Mouse (Mus musculus) hindbrain, embryonic 16.5 days (tissue): Measurements from ENCODE around the gene Mast4. TPM values are rescaled to one million over a fixed set of nuclear protein-coding genes. Genes with fewer than 3 reads are reported as not detected.

Experiments
- ATAC-seq: fragments of 200-750 bp; cut with Nextera tagmentation; 2 replicates; pipeline ENCODE4 v1.8.0; 2017; ENCODE audit warnings: moderate TSS enrichment, moderate library complexity
- H3K27ac ChIP-seq: fragments of 300-500 bp; sonication (generic); 2 replicates; pipeline ENCODE4 v1.5.1; 2014; ENCODE audit warnings: low read depth, mild to moderate bottlenecking, control low read depth, low read length, moderate library complexity
- H3K27me3 ChIP-seq: fragments of 300-500 bp; sonication (generic); replicated peaks from 2 replicates; pipeline ENCODE4 v1.6.1; 2014; ENCODE audit warnings: low read length; ENCODE audit not compliant: control insufficient read depth, insufficient read depth
- H3K36me3 ChIP-seq: fragments of 300-500 bp; sonication (generic); 2 replicates; pipeline ENCODE4 v1.6.1; 2014; ENCODE audit warnings: mild to moderate bottlenecking, low read length, moderate library complexity, mixed read lengths; ENCODE audit not compliant: control insufficient read depth, insufficient read depth
- H3K4me1 ChIP-seq: fragments of 300-500 bp; sonication (generic); 2 replicates; pipeline ENCODE4 v1.6.1; 2014; ENCODE audit warnings: low read depth, low read length; ENCODE audit not compliant: control insufficient read depth, insufficient read depth
- H3K4me2 ChIP-seq: fragments of 300-500 bp; sonication (generic); 2 replicates; pipeline ENCODE4 v1.6.1; 2014; ENCODE audit warnings: mild to moderate bottlenecking, low read length, control low read depth, moderate library complexity
- H3K4me3 ChIP-seq: fragments of 300-500 bp; sonication (generic); 2 replicates; pipeline ENCODE4 v1.5.1; 2014; ENCODE audit warnings: mild to moderate bottlenecking, low read length, control low read depth, moderate library complexity
- H3K9ac ChIP-seq: fragments of 300-500 bp; sonication (generic); 2 replicates; pipeline ENCODE4 v1.6.1; 2014; ENCODE audit warnings: low read depth, mild to moderate bottlenecking, control low read depth, low read length, moderate library complexity
- H3K9me3 ChIP-seq: fragments of 300-500 bp; sonication (generic); 2 replicates; pipeline ENCODE4 v1.6.1; 2014; ENCODE audit warnings: mild to moderate bottlenecking, low read length, moderate library complexity; ENCODE audit not compliant: control insufficient read depth
- WGBS: fragments of 180-500 bp; shearing (Covaris S2); extraction: QIAGEN DNeasy Blood & Tissue Kit; methylation state at CpG from one replicate; pipeline ENCODE4 v1.1.7; 2014; 5-methylcytosine and 5-hydroxymethylcytosine counted together
- polyA plus RNA-seq: library from polyadenylated mRNA; unstranded; fragments of >200 nt; fragmentation: Nextera tagmentation; extraction: Ambion mirVana; gene quantifications from 2 replicates; pipeline ENCODE4 v1.2.1, GENCODE M21; 2015

The Mast4 gene
- polyA plus RNA-seq, 1 experiment from 2014 or later: 24.6 TPM

DNA sequence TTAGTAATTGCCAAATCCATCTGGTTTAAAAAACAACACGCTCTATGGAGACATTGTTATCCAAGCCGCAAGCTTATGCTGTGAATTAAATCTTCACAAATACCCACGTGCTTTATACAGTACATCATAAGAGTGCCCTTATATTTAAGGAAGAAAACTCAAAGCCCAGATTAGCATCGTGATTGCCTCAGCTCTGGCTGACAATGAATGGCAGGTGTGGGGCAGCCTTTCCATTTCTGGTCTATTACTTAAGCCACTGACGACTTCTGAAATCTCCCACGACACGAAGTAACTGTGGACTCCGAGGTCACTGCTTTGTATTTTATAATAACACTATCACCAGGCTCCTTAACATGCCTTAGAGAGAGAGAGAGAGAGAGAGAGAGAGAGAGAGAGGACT, 182.4 kb downstream of the Mast4 start:
- ATAC-seq: no peak
- Histone ChIP-seq H3K4me3 (no peak overlapping the region), H3K27me3 (no peaks in the 10 kb centered on the region), H3K27ac (no peak overlapping the region), H3K9ac (no peak overlapping the region), H3K9me3 (no peaks in the 10 kb centered on the region), H3K4me2 (no peak overlapping the region), H3K4me1 (no peaks in the 10 kb centered on the region), H3K36me3 (no peaks in the 10 kb centered on the region)
- 83% methylated on average over 8 of the region's 8 CpGs for WGBS

DNA sequence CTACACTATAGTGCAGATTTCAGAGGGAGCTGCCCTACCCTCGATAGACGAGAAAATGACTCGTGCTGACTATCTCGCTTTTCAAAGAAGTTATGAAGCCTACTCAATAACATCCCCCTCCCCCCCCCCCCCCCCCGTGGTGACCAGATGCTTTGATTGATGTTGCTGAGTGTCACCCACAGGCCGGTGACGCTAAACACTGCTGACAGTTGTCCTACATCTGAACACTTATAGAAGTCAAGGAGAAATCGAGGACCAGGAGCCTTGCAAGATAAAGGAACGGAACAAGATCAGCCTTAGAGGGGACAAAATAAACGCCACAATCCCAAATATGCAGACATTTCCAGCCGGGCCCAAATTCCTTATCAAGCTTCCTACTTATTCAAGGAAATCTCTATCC, 183.1 kb downstream of the Mast4 start:
- Histone ChIP-seq H3K27ac (no peak overlapping the region), H3K4me2 (no peak overlapping the region), H3K27me3 (no peaks in the 10 kb centered on the region), H3K4me3 (no peak overlapping the region), H3K4me1 (no peaks in the 10 kb centered on the region), H3K9me3 (no peaks in the 10 kb centered on the region), H3K9ac (no peak overlapping the region), H3K36me3 (no peaks in the 10 kb centered on the region)
- WGBS: 43% methylated on average over 10 of the region's 11 CpGs
- ATAC-seq: no peak

DNA sequence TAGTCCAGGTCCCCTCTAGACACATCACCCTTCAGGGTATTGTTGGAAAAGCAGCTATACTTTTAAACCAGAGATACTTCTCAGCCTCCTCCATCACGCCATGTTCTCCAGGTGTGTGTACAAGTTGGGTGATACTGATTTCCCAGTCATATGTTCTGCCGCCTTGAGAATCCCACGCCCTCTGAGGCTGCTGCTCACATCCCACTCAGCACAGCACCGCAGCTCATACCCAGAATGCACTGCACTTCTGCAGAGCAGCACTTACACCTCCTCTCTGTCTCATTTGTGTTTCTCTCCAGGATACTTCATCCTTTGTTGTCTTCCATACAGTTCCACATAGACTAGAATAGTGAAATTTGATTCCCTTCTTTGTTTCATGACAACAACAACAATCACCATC, 183.6 kb downstream of the Mast4 start:
- no peak overlapping the region for H3K4me2 ChIP-seq
- H3K4me3 ChIP-seq: no peak overlapping the region
- WGBS: 67% methylated on average over 4 of the region's 4 CpGs
- H3K9ac ChIP-seq: no peak overlapping the region
- no peaks in the 10 kb centered on the region for H3K4me1 ChIP-seq
- ATAC-seq: no peak
- no peaks in the 10 kb centered on the region for H3K27me3 ChIP-seq
- no peaks in the 10 kb centered on the region for H3K9me3 ChIP-seq
- H3K27ac ChIP-seq: no peak overlapping the region
- H3K36me3 ChIP-seq: no peaks in the 10 kb centered on the region

DNA sequence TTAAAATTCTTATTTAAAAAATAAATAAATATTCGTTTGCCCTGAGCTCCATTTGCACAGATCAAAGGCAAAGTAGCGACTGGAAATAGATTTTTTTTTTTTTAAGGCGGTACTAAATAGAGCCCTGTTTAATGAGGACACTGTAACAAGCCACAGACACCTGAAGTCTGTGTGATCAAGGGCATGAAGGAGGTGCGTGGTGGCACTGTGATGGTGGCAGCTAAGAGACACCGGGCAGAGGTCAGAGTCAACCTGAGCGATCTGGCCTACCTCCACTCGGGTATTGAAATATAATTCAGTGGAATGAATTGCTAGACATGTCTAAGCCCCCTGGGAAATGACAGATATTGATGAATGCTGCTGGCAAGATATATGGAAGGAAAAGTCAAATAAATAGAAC, 184.9 kb downstream of the Mast4 start:
- no peak overlapping the region for H3K4me3 ChIP-seq
- no peak overlapping the region for H3K9ac ChIP-seq
- H3K27ac ChIP-seq: no peak overlapping the region
- no peaks in the 10 kb centered on the region for H3K9me3 ChIP-seq
- no peak overlapping the region for H3K4me2 ChIP-seq
- H3K27me3 ChIP-seq: no peaks in the 10 kb centered on the region
- WGBS: 80% methylated on average over 7 of the region's 7 CpGs
- ATAC-seq: no peak; the same call in 1 of the 2 replicates
- no peaks in the 10 kb centered on the region for H3K36me3 ChIP-seq
- no peaks in the 10 kb centered on the region for H3K4me1 ChIP-seq

DNA sequence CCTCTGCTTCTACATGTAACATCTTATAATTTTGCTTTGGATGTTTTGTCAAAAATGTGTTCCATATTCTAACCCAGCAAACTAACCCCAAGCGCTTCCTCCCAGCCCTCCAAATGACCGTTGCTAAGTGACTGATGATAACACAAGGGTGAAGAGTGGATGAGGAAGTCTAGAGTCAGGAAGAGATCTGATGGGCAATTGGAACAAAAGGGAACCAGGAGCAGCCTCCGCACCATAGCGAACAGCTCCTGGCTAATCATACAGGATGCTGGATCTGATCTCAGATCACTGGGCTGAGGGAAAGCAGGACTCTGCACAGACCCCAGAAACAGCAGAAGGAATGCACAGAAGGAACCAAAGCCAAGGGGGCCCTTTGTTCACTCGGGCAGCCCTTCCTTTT, 190.0 kb downstream of the Mast4 start:
- 63% methylated on average over 5 of the region's 5 CpGs for WGBS

DNA sequence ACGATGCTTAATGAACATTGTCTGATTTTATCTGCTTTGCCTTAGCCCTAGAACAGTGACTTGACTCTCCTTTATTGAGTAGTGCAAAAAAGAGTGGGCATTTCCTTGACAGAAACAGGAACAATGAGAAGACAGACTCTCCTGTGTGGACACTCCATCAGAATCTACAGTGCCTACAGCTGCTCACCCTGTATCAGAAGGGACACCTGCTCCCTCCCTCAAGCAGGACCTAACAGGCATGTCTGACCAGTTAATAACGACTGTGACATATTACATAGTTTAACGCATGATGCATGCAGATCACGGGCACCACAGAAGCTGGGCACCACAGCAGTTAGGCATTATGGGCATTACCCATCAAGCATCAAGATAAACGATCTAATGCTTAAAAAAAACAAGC, 193.0 kb downstream of the Mast4 start:
- Histone ChIP-seq H3K4me2 (no peak overlapping the region), H3K4me1 (no peaks in the 10 kb centered on the region), H3K9ac (no peak overlapping the region), H3K27me3 (no peaks in the 10 kb centered on the region), H3K9me3 (no peaks in the 10 kb centered on the region), H3K4me3 (no peak overlapping the region), H3K27ac (no peak overlapping the region), H3K36me3 (no peaks in the 10 kb centered on the region)
- 48% methylated on average over 5 of the region's 5 CpGs for WGBS
- ATAC-seq: no peak

More for the DNA sequence above, 190.0 kb downstream of the Mast4 start:
- ATAC-seq: no peak
- H3K4me3 ChIP-seq: no peak overlapping the region
- H3K9ac ChIP-seq: no peak overlapping the region
- H3K9me3 ChIP-seq: no peaks in the 10 kb centered on the region
- no peaks in the 10 kb centered on the region for H3K36me3 ChIP-seq
- H3K4me2 ChIP-seq: no peak overlapping the region
- no peak overlapping the region for H3K27ac ChIP-seq
- H3K4me1 ChIP-seq: no peaks in the 10 kb centered on the region
- no peaks in the 10 kb centered on the region for H3K27me3 ChIP-seq

DNA sequence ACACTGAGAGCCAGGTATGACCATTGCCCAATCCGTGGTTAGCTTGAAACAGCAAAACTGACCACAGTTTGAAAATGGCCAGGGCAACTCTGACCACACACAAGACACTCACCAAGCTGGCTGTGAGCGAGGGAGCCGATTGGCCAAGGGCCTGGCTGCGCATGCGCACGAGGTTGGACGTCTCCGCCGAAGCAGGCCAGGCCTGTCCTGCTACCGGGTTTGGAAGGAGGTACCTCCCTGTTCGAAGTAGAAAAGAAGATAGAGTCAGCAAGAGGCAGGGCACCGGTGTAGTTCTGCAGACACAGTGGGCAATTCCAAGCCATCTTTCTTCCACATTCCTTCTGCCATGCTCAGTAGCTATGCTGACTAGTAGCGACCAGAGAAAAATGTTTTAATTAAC, 194.2 kb downstream of the Mast4 start:
- 87% methylated on average over 13 of the region's 13 CpGs for WGBS
- Histone ChIP-seq H3K4me3 (no peak overlapping the region), H3K4me2 (no peak overlapping the region), H3K9me3 (no peaks in the 10 kb centered on the region), H3K36me3 (no peaks in the 10 kb centered on the region), H3K27ac (no peak overlapping the region), H3K4me1 (no peaks in the 10 kb centered on the region; the same call in 1 of the 2 replicates), H3K27me3 (no peaks in the 10 kb centered on the region), H3K9ac (no peak overlapping the region)
- ATAC-seq: no peak

DNA sequence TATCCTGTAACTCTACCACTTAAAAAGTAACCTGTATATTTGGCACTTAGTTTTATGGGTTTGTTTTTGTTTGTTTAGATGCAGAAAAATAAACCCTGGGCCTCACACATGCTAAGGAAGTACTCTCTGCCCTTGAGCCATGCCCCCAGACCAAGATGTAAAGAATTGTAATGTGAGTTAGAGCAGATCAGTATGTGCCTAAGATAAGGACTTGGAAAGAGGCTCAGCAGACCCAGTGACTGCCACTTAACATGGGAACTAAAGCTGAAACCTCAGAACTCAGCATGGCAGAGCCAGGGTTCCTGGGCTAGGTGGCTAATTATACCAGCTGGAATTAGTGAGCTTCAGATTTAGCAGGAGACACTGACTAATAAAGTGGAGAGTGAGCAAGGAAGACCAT, 196.0 kb downstream of the Mast4 start:
- no peaks in the 10 kb centered on the region for H3K36me3 ChIP-seq
- no peaks in the 10 kb centered on the region for H3K27me3 ChIP-seq
- H3K9ac ChIP-seq: no peak overlapping the region
- H3K9me3 ChIP-seq: no peaks in the 10 kb centered on the region
- no peak for ATAC-seq
- no peaks in the 10 kb centered on the region; the same call in 1 of the 2 replicates for H3K4me1 ChIP-seq
- H3K27ac ChIP-seq: no peak overlapping the region
- H3K4me3 ChIP-seq: no peak overlapping the region
- H3K4me2 ChIP-seq: no peak overlapping the region

DNA sequence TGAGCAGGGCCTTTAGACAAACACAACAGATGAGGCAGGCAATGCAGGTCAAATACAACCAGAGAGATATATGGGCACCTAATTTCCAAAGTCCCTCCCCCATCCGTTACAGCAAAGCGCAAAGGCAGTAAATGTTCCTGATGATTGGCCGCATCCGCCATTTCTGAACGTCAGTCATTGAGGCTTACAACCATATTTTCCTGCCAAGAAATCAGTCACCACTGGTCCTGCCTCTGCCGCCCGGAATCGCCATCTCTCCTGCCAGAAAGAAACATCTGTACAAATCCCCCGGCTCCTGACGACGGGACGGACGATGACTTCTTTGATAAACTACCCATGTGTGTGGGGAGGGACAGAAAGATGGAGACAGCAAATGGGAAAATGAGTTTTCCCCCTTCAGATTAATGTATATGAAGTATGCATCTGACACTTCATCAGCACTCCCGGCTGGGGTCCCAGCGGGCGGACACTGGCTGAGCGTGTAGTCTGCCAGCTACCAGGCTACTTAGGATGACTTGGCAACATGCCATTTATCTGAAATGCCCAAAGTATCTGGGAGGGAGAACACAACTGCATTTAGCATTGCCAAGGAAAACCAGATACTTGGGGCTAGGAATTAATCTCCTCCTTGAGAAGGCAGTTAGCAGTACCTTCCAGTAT, 198.9 kb downstream of the Mast4 start:
- ATAC-seq: peak; percentile 65; the same call in 1 of the 2 replicates
- H3K27ac ChIP-seq: no peak overlapping the region
- no peaks in the 10 kb centered on the region for H3K36me3 ChIP-seq
- WGBS: 41% methylated on average over 17 of the region's 17 CpGs
- no peaks in the 10 kb centered on the region for H3K9me3 ChIP-seq
- no peaks in the 10 kb centered on the region for H3K27me3 ChIP-seq
- no peak overlapping the region for H3K9ac ChIP-seq
- H3K4me3 ChIP-seq: no peak overlapping the region; the same call in 1 of the 2 replicates
- no peaks in the 10 kb centered on the region; the same call in 1 of the 2 replicates for H3K4me1 ChIP-seq
- H3K4me2 ChIP-seq: peak overlapping the region; percentile 21
